Mouse (Mus musculus): ENCODE measurements around the gene Ptcd1. TPM values are rescaled to one million over a fixed set of nuclear protein-coding genes. Genes with fewer than 3 reads are reported as not detected.
A peak's percentile ranks its signal among the peaks of the same experiment; 100 is the strongest.

The Ptcd1 gene
- total and polyA plus RNA-seq, 3 experiments = 11.4 to 13.9 (median 11.7) TPM

DNA sequence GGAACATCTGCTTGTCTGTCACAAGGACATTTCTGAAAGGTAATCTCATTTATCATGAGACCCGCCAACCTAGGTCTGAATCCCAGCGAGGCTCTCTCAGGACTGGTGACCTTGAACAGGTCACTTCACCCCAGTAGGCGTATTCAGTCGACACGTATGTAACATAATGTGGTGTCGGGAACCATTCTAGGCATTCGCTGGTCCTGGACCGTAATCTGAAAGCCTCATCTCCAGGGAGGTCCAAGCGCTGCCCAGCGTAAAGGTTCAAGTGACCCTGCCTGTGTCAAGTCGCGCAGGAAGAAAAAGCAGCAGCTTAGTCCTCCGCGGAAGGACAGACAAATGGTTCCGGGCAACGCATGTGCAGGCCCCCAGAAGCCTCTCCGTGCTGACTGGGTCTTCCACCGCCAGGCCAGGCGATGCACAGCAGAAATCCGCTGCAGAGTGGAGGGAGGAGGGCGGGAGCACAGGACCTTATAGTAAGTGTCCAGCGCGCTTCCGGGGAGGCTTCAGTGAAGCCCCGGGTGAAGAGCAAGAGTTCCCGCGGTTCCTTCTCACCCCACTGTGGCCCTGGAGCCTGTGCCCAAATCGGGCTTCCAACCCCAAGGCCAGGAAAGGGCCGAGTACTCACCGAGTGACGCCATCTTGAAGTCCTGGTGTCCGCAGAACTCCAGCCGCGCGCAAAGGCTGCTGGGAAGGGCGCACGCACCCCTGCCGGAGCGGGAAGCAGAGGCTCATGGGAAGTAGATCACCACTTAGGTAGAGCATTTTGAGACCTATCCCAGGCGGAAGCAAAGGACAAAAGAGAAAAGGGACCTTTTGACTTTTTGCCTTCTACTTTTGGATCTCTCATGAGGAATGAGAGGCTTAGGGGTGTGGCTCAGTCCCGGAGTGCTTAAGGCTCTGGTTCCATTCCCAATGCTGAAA, 24.2 kb upstream of the Ptcd1 start:
- no peaks in the 10 kb centered on the region for H3K9me3 ChIP-seq (replicated peaks; ENCODE audit: low read length)
- dilution Hi-C loops (cut with MboI; ENCODE audit: extremely low pct_ligation_motif_present, extremely low pct_unique_long_range_greater_than_20kb, low sequenced_read_pairs) (no loop called here), in situ Hi-C loops (cut with MboI; ENCODE audit: low pct_ligation_motif_present, low pct_unique_long_range_greater_than_20kb, low sequenced_read_pairs) (no loop called here)
- peaks cover 35 to 58% of the 10 kb centered on the region in 2 experiments for H3K36me3 ChIP-seq (replicated peaks in 1 of 2; ENCODE audit: control insufficient read depth in 1 of 2, insufficient read depth in 1 of 2, low read length in 1 of 2)
- H3K4me1 ChIP-seq (ENCODE audit: control insufficient read depth in 1 of 2, insufficient read depth in 2 of 2) = peaks cover 9 to 26% of the 10 kb centered on the region in 2 experiments
- peak; percentile 46 for TF ChIP-seq IRF4 (IDR thresholded peaks at IDR 0.05; ENCODE audit: low read depth, low read length)
- TF ChIP-seq POLR2AphosphoS2 (IDR thresholded peaks at IDR 0.05; ENCODE audit: low read depth, low read length) = no peak; the same call in 1 of the 2 replicates
- no peak for TF ChIP-seq MAFK (IDR thresholded peaks at IDR 0.05; ENCODE audit: insufficient replicate concordance, low read length)
- TF ChIP-seq ETS1 (conservative IDR thresholded peaks at IDR 0.05; ENCODE audit: low read depth, low read length) = no peak
- no peak for TF ChIP-seq UBTF (IDR thresholded peaks at IDR 0.05; ENCODE audit: low read depth, low read length)
- peak; percentile 79 for TF ChIP-seq HCFC1 (IDR thresholded peaks at IDR 0.05; ENCODE audit: low read depth, low read length)
- peak; percentile 67 for TF ChIP-seq MYC (IDR thresholded peaks at IDR 0.05; ENCODE audit: low read depth, low read length)
- TF ChIP-seq MEF2A (IDR thresholded peaks at IDR 0.05; ENCODE audit: borderline replicate concordance, low read depth, low read length) = no peak
- TF ChIP-seq ELF1 (IDR thresholded peaks at IDR 0.05; ENCODE audit: low read depth, low read length) = peak; percentile 76
- TF ChIP-seq MAZ (IDR thresholded peaks at IDR 0.05; ENCODE audit: low read depth, low read length) = no peak; the same call in 1 of the 2 replicates
- TF ChIP-seq ZMIZ1 (IDR thresholded peaks at IDR 0.05; ENCODE audit: low read depth, low read length) = peak; percentile 79
- peak; percentile 70; the same call in 1 of the 2 replicates for TF ChIP-seq KAT2A (IDR thresholded peaks at IDR 0.05; ENCODE audit: insufficient replicate concordance, low read length)
- TF ChIP-seq E2F4 (IDR thresholded peaks at IDR 0.05; ENCODE audit: insufficient replicate concordance, low read depth, low read length) = peak; percentile 94
- TF ChIP-seq SIN3A (IDR thresholded peaks at IDR 0.05; ENCODE audit: low read length) = peak; percentile 87
- TF ChIP-seq MAX (IDR thresholded peaks at IDR 0.05; ENCODE audit: low read length) = peak; percentile 22; the same call in 1 of the 2 replicates
- peak; percentile 69 for TF ChIP-seq NRF1 (IDR thresholded peaks at IDR 0.05; ENCODE audit: low read depth, low read length)
- 0 out of 2 replicates have a peak, but pooled peaks have one; percentile 36 for TF ChIP-seq CHD2 (IDR thresholded peaks at IDR 0.05; ENCODE audit: low read length)
- TF ChIP-seq ZNF384 (IDR thresholded peaks at IDR 0.05; ENCODE audit: low read depth, low read length) = no peak
- no peak for TF ChIP-seq ZC3H11A (IDR thresholded peaks at IDR 0.05; ENCODE audit: low read depth, low read length)
- peak; percentile 47; the same call in 1 of the 2 replicates for TF ChIP-seq MXI1 (IDR thresholded peaks at IDR 0.05; ENCODE audit: low read depth, low read length)
- no peak for TF ChIP-seq GABPA (IDR thresholded peaks at IDR 0.05; ENCODE audit: insufficient replicate concordance, low read depth, low read length)
- peak; percentile 90 for TF ChIP-seq TBP (conservative IDR thresholded peaks at IDR 0.05; ENCODE audit: low read depth, low read length)
- TF ChIP-seq TCF12 (IDR thresholded peaks at IDR 0.05; ENCODE audit: low read depth, low read length) = peak; percentile 95
- no peak for TF ChIP-seq ZKSCAN1 (IDR thresholded peaks at IDR 0.05; ENCODE audit: borderline replicate concordance, low read depth, low read length)
- TF ChIP-seq PAX5 (IDR thresholded peaks at IDR 0.05; ENCODE audit: low read length) = no peak
- peak; percentile 97 for TF ChIP-seq POLR2A (IDR thresholded peaks at IDR 0.05; ENCODE audit: low read depth, low read length)
- peak; percentile 94 for TF ChIP-seq NELFE (IDR thresholded peaks at IDR 0.05; ENCODE audit: low read depth, low read length)
- no peak for TF ChIP-seq RCOR1 (conservative IDR thresholded peaks at IDR 0.05; ENCODE audit: low read depth, low read length)
- H3K27ac ChIP-seq (ENCODE audit: insufficient read depth, low read depth) = peak overlapping the region; percentile 18; the same call in 1 of the 2 replicates
- peak overlapping the region; percentile 99 for H3K4me2 ChIP-seq (ENCODE audit: insufficient read depth, low read depth, poor library complexity, severe bottlenecking)
- H3K27me3 ChIP-seq (replicated peaks) = no peaks in the 10 kb centered on the region
- peak; percentile 88 for DNase-seq (ENCODE audit: extremely low read depth)
- peaks cover 49% of the 10 kb centered on the region for H3K79me2 ChIP-seq (replicated peaks; ENCODE audit: control insufficient read depth, extremely low read depth, insufficient read depth, poor library complexity, severe bottlenecking)
- H3K4me3 ChIP-seq (replicated peaks in 1 of 3; ENCODE audit: low read depth in 2 of 3, low read length in 2 of 3, poor library complexity in 1 of 3) = peak overlapping the region; percentile 76 to 97 (median 84)
- H3K9ac ChIP-seq (ENCODE audit: insufficient read depth, low read depth) = peak overlapping the region; percentile 78

All from CH12.LX (cell line).